Mouse (Mus musculus): Measurements from ENCODE around the gene Sdccag8.
"Not testable (repeated sequence)": the region's sequence is repeated elsewhere in the genome, so short reads cannot be mapped to it uniquely, and the experiment has no call there.

Sdccag8 gene

DNA sequence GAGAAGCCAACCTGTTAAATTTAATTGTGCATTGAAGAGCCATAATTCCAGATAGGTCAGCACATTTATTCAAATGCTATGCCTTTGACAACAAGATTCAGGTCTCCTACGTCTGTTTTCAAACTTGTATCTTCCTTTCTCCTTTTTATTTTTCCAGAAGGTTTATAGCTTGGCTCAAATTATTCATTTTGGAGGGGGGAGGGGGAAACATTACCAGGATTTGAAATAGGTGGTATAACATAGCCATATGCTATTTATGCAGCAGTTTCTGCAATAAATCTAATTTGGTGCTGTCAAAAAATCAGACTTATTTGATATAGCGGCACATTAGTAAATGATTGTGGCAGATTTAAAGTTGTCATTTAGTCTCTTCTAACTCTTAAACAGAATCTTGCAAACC lies 116.1 kb downstream of the Sdccag8 start:
- in situ Hi-C loops (cut with MboI; ENCODE audit: unreplicated experiment in 2 of 2): no loop called here

- in situ Hi-C loops (cut with MboI; ENCODE audit: unreplicated experiment in 2 of 2): no loop called here
These were observed 116.6 kb downstream of the Sdccag8 start for GRCm38 (mm10) chr1:176930981-176931500.

- in situ Hi-C loops (cut with MboI; ENCODE audit: unreplicated experiment in 2 of 2): no loop called here
These were observed 117.1 kb downstream of the Sdccag8 start for GRCm38 (mm10) chr1:176931511-176931910.

- in situ Hi-C loops (cut with MboI; ENCODE audit: unreplicated experiment in 2 of 2): no loop called here
These were observed 118.0 kb downstream of the Sdccag8 start for GRCm38 (mm10) chr1:176932320-176932950.

DNA sequence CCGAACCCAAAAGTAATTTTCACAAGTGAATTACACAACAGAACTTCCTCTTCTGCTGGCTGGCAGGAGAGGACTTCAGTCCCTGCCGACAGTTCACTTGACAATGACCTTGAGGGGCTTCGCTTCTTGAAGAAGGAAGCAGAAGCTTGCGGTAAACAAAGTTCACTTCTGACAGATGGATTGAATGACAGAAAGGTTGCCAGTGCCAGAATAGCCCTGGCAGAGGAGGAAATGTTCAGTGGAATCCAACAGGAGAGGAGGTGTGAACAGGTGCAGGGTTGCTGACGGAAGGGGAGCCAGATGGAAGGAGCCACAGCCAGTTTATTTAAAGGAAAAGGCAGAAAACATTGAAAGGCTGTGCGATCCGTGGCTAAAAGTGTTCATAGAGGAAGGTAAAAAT lies 118.9 kb downstream of the Sdccag8 start:
- in situ Hi-C loops (cut with MboI; ENCODE audit: unreplicated experiment in 2 of 2): no loop called here

GRCm38 (mm10) chr1:176934043-176934762 lies 119.7 kb downstream of the Sdccag8 start:
- in situ Hi-C loops (cut with MboI; ENCODE audit: unreplicated experiment in 2 of 2): no loop called here

DNA sequence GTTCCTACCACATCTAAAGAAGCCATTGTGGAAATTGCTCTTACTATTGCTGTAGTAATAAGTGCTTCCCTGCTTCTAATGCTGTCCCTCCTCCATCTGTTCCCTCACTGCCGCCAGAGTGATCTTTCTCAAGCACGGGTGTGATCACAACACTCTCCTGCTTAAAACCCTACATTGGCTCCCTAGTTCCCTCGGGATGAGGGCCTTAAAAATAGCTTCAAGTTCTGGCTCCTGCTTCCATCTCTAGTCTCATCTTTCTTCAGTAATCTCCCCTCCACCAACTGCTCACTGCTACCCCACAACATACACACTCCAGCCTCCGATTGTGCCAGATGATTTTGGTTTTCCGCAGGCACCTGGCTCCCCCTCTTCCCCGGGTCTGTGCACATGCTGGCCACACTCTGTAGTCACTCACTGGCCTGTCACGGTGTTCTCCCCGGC lies 125.5 kb downstream of the Sdccag8 start:
- in situ Hi-C loops (cut with MboI; ENCODE audit: unreplicated experiment in 2 of 2): no loop called here

GRCm38 (mm10) chr1:176941286-176941990 lies 127.0 kb downstream of the Sdccag8 start:
- in situ Hi-C loops (cut with MboI; ENCODE audit: unreplicated experiment in 2 of 2): not testable (repeated sequence)

- in situ Hi-C loops (cut with MboI; ENCODE audit: unreplicated experiment in 2 of 2): no loop called here
These were observed 128.7 kb downstream of the Sdccag8 start for GRCm38 (mm10) chr1:176943126-176943525.

GRCm38 (mm10) chr1:176943987-176944386 lies 129.5 kb downstream of the Sdccag8 start:
- in situ Hi-C loops (cut with MboI; ENCODE audit: unreplicated experiment in 2 of 2): no loop called here

GRCm38 (mm10) chr1:176944458-176945174 lies 130.2 kb downstream of the Sdccag8 start:
- in situ Hi-C loops (cut with MboI; ENCODE audit: unreplicated experiment in 2 of 2): no loop called here

DNA sequence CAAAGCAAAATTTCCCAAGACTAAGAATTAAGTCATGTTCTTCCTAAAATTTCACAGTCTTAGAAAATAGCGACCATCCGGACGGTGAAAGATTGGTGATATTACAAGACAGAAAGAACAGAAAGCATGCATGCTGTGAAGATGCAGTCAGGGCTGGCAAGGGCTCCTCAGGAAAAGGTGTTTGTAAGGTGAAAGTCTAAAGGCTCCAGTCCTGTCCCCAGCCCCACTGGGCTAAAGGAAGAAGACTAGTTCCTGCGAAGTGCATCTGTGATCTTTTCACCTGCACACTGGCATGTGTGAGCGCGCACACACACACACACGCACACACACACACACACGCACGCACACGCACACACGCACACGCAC lies 130.7 kb downstream of the Sdccag8 start:
- in situ Hi-C loops (cut with MboI; ENCODE audit: unreplicated experiment in 2 of 2): no loop called here

DNA sequence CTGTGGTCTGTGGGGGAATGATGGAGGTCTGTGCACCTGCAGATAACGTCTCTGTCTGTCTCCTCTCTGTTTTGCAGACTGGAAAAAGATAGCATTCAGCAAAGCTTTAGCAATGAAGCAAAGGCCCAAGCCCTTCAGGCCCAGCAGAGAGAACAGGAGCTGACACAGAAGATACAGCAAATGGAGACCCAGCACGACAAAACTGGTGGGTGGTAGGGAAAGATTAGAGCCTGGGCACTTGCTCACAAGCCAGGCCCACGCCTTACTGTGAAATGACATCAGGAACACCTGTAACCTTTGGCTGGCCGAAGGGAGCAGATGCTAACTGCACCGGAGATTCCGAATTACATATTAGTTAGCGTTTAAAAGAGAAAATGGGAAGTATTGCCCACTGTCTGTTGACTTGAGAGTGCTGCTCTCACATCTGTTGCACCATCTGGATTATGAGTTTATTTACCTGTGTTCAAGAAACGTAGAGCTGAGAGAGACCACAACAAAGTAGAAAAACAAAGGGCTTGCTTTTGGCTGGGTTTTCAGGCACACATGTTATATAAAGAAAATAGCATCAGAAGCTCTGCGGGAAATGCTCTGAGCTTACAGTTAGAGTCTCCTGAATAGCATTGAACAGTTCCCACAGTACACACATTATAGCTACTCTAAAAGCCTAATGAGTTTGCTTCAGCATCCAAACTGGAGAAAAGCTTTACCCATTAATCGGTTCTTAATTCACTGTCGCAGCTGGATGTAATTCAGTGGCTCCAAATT lies 131.8 kb downstream of the Sdccag8 start:
- in situ Hi-C loops (cut with MboI; ENCODE audit: unreplicated experiment in 2 of 2): no loop called here

- in situ Hi-C loops (cut with MboI; ENCODE audit: unreplicated experiment in 2 of 2): no loop called here
These were observed 132.3 kb downstream of the Sdccag8 start for GRCm38 (mm10) chr1:176946796-176947181.

GRCm38 (mm10) chr1:176948861-176949260 lies 134.4 kb downstream of the Sdccag8 start:
- in situ Hi-C loops (cut with MboI; ENCODE audit: unreplicated experiment in 2 of 2): no loop called here

GRCm38 (mm10) chr1:176949320-176949719 lies 134.9 kb downstream of the Sdccag8 start:
- in situ Hi-C loops (cut with MboI; ENCODE audit: unreplicated experiment in 2 of 2): no loop called here

DNA sequence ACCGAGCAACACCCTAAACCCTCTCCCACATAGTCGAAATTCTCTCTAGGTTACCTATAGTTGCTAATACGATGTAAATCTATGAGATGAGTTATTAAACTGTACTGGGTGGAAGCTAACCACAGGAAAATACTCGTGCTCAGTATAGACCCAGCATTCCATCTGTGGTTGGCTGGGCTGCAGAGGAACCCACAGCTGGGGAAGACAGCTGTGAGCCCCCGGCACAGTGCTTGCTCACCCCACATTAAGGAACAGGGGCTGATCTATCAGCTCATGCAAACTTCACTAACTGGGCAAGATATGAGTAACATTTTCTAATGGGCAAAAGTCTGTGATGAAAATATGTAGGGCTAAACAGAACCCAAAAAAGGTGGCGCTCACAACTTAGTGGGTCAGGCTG lies 135.6 kb downstream of the Sdccag8 start:
- in situ Hi-C loops (cut with MboI; ENCODE audit: unreplicated experiment in 2 of 2): no loop called here

GRCm38 (mm10) chr1:176951836-176952235 lies 137.4 kb downstream of the Sdccag8 start:
- in situ Hi-C loops (cut with MboI; ENCODE audit: unreplicated experiment in 2 of 2): no loop called here

DNA sequence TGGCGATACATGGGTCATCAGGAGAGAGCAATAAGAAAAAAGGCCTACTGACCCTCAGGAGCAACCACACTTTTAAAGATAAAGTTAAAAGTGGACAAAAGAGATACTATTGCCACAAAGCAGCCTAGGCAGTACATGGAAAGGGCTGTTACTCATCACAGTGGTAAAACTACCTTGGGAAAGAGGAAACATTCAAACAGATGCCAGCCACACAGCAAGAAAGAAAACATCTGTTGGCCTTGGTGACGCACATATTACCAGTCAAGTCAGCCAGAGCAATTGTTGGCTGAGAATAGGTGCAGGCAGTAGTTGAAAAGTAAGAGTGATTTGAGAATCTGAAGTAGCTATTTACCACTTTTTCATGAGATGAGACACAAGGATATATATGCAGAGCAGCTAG lies 143.9 kb downstream of the Sdccag8 start:
- in situ Hi-C loops (cut with MboI; ENCODE audit: unreplicated experiment in 2 of 2): no loop called here

GRCm38 (mm10) chr1:176961716-176962115 lies 147.3 kb downstream of the Sdccag8 start:
- in situ Hi-C loops (cut with MboI; ENCODE audit: unreplicated experiment in 2 of 2): no loop called here

All from v-Abl transformed pro-B cells (cell line).